Mouse (Mus musculus) Muller cell, postnatal 12 days (primary cell): ENCODE measurements at regions not wholly inside any gene's neighbourhood (a gene's known extent, or its start where the extent isn't known, plus 50 kb on each side); places are given as distances from the start of the nearest gene placed in this dataset.

Experiments used
- DNase-seq: peaks from one replicate; pipeline ENCODE4 v3.0.0-alpha.2; 2015; ENCODE audit errors: inconsistent ontology term

GRCm38 (mm10) chr3:99716381-99716780, 168.8 kb upstream of the Spag17 start:
- DNase-seq: peak; percentile 95

DNA sequence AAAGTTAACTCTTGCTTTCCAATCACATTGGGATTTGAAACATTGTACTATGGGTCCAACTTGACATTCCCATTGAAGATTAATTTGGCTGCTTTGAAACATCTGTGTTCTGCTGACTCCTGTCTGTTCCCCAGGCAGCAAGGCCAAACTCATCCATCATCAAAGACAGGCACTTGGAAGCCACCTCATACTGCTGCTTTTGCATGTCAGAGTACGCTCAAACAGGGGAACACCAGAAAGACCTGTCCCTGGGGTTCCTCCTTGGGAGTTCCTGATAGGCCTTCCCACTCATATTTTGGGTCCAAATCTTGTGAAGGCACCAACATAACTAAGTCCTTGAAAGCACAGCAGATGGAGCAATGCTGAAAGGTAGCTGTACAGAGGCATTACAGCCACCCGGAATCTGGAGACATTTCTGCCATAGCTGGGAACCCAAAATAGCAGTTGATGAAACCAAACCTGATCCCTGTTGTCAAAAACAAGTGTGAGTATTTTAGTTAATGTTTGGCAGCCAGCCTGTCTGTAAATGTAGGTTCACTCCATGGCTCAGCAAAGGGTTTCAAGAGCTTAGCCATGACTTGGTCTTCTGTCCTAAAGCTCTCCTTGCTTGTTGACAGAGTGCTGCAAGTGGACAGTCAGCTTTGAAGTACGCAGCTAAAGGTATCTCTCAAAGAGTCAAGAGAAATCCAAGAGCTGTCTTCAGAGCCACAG, 147.0 kb upstream of the Spag17 start:
- DNase-seq: no peak

DNA sequence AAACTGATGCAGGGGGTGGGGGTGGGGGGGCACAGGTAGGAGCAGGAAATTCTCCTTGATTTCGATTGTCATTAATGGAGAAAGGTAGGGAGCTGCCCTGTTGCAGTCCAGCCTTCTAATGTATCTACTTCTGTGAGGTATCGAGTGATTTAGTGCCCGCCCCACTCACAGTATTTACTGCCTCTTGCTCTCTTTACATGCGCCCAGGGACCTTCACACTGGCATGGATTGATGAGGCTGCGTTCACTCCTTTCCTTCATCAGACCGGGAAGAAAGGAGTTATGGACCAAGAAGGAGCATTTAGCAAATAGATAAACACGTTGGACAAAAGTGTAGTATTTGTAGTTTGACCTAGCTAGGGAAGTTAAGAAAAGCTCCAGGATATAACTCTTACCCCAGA, 145.6 kb upstream of the Spag17 start:
- no peak for DNase-seq

- peak; percentile 26 for DNase-seq
These were observed 143.7 kb upstream of the Spag17 start for GRCm38 (mm10) chr3:99741249-99742222.

GRCm38 (mm10) chr3:99749725-99750124, 135.5 kb upstream of the Spag17 start:
- no peak for DNase-seq

GRCm38 (mm10) chr3:99778526-99778925, 106.7 kb upstream of the Spag17 start:
- DNase-seq: peak; percentile 27

DNA sequence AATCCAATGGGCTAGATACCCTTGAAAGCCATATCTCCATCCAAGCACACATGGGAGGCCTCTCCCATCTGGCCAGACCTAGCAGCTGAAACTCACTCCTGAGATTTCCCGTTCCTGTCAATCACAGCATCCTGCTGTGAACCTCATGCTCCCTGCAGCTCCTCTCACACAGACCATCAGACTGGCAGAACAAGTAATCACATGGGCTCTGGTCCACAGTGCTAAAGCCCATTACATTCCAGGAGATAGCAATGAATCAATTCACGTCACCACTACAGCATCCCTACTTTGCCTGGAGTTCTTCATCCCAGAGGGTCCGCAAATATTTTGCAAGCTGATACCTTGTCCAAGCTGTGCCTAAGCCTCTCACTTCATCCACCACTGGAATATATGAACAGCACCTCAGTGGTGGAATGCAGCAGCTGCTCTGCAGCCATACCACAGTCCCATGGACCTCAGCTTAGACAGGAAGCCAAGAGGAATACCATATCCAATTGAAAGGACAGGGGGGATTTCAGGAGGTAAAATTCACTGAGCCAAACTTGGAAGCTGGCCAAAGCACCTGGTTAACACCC, 99.2 kb upstream of the Spag17 start:
- DNase-seq: no peak

DNA sequence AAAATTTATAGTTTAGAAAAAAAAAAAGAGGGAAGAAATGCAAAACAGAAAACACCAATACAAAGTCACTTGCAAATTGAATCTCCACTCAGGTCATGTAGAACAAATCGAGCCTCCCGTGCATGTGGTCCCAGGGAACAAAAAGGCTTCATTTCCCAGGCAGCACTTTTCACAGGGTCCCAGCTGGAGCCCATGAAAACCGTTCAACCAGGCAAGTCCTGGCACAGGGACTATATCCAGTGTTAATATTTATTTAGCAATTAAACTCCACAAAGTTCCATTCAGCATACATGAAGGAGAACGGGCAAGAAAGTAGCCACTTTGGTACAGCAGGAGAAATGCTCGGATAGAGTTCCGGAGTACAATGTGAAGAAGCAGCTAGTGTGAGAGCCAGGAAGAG, 93.9 kb upstream of the Spag17 start:
- DNase-seq: no peak

DNA sequence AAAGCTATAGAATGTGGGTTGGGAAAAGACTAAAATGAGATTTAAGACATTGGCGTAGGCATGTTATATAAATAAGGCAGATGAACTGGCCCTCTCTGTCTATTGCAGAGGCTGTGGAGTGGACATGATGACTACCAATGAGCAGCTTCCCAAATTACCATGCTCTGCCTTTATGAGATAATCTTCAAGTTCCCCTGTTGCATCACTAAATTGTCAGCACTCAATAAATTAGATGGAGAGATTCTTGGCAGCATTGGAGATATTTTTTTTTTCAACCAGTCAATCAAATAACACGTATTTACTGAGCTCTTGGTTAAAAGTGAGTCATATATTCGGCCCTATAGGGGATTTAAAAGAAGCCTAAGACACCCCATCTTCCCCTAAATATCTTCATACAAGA, 91.6 kb upstream of the Spag17 start:
- DNase-seq: no peak

GRCm38 (mm10) chr3:99795835-99796234, 89.4 kb upstream of the Spag17 start:
- no peak for DNase-seq

GRCm38 (mm10) chr3:99797791-99798190, 87.4 kb upstream of the Spag17 start:
- no peak for DNase-seq

GRCm38 (mm10) chr3:99810532-99810931, 74.7 kb upstream of the Spag17 start:
- no peak for DNase-seq

DNA sequence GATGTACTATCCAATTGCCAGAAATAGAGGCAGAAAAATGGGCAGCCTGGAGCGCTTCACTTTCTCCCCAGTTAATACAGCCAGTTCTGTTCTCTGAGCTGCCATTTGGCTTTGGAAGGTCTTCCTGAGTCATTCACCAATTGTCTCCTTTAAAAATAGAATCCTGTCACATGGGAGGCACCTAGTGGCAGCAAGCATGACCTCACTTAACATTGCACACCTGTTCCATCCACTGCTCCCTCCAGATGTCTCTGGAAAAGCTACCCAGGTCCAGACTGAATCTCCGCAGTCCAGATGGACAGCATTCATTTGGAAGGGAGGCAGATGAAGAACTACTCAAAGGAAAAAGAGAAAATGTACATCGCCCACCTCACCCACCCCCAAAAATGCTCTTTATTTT, 73.9 kb upstream of the Spag17 start:
- DNase-seq: no peak

DNA sequence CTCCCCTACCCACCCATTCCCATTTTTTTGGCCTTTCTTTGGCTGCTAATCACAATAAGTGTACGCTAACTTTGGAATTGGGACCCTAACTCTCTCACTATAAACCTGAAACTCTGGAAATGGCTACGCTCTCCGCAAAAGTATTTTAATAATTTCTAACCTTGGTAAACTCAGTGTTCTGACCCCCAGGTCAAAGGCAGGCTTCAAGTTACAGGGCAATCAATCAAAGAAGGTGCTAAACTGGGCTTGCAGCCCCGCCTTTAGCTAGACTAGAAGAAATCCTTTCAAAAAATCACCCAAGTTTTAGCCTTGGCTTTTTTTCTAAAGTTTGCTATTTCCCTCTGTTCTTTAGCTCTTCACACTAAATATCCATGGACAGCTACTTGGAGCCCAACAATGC, 72.4 kb upstream of the Spag17 start:
- DNase-seq: no peak

DNA sequence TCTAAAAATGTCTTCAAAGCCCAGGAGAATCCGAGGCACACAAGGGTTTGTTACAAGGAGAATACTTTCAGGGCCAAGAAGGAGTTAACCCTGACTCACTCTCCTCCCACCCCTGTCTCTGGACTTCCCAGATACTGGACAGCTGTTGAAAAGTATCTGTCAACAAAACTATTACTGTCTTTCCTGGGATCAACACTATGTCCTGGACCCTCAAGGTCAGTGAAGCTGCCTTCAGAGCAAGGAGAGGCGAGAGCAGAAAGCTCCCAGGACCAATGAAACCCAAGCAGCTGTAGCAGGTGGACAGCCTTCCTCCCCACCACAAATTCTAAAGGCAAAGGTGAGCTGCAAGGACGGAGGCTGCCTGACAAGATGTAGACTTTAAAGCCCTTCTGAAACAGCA, 70.1 kb upstream of the Spag17 start:
- DNase-seq: no peak

DNA sequence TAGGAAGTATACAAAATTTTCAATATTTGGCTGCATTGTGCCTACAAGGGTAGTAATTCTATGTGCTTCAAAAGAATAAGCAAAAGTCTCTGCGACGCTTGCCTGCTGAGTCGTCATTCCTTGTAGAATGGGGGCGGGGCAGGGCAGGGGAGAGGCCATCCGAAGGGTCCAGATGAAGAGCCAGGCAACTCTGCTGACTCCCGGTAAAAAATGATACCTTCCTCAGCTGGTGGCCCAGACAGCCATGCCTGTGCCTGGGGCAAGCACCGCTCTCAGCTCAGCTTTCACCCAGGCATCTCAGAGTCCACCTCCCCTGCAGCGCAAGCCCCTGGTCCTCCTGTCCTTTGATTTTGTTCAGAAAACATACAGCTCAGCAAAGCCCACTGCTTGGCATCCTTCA, 67.2 kb upstream of the Spag17 start:
- DNase-seq: no peak

- no peak for DNase-seq
These were observed 62.5 kb upstream of the Spag17 start for GRCm38 (mm10) chr3:99822735-99823134.

DNA sequence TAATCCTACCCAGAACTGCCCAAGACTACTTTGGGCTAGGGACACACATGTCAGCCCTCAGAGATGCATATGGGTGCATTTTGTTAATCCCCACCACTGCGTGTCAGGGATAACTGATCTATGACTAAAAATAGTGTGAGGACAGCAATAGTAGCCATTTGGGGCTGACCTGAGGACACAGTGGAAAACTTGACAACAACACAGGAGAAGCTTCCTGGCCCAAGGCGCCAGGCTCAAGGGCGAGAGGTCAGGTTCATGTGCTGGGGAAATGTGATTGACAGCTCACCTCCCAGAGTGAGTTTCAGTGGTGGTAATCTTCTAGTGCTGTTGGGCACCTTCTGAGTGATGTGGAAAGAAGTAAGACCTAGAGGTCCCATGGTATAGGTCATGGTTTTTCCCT, 62.0 kb upstream of the Spag17 start:
- DNase-seq: no peak
